Mouse (Mus musculus): ENCODE results near the gene Gm17416. TPM values are rescaled to one million over a fixed set of nuclear protein-coding genes. Genes with fewer than 3 reads are reported as not detected.

Gene Gm17416
- polyA plus RNA-seq, 1 experiment from 2014 or later, result not detected

DNA sequence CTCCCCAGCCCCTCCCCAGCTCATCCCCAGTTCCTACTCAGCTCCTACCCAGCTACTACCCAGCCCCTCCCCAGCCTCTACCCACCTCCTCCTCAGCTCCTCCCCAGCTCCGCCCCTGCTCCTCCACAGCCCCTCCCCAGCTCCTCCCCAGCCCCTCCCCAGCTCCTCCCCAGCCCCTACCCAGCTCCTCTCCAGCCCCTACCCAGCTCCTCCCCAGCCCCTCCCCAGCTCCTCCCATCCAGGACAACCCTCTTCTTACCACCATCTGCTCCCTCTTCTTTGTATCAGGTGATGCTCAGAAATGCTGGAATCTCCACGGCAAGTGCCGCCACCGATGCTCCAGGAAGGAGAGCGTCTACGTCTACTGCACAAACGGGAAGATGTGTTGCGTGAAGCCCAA lies 43.1 kb downstream of the Gm17416 start:
- WGBS, result 35% methylated on average over 8 of the region's 8 CpGs
- no peak for ATAC-seq (ENCODE audit: low FRiP score, low read depth)

GRCm38 (mm10) chr2:152615563-152615962 lies 46.4 kb downstream of the Gm17416 start:
- H3K9me3 ChIP-seq, result no peaks in the 10 kb centered on the region
- no peak overlapping the region for H3K9ac ChIP-seq (replicated peaks)
- no peak for ATAC-seq (ENCODE audit: low FRiP score, low read depth)
- H3K27me3 ChIP-seq, result no peaks in the 10 kb centered on the region
- 13% methylated on average over 7 of the region's 7 CpGs for WGBS
- no peak overlapping the region for H3K4me3 ChIP-seq
- H3K4me2 ChIP-seq (replicated peaks), result no peak overlapping the region
- no peaks in the 10 kb centered on the region for H3K36me3 ChIP-seq
- no peaks in the 10 kb centered on the region for H3K4me1 ChIP-seq
- H3K27ac ChIP-seq (replicated peaks), result no peak overlapping the region

More for the DNA sequence above, 43.1 kb downstream of the Gm17416 start:
- no peaks in the 10 kb centered on the region for H3K36me3 ChIP-seq
- no peak overlapping the region for H3K4me2 ChIP-seq (replicated peaks)
- H3K27me3 ChIP-seq, result no peaks in the 10 kb centered on the region
- H3K9ac ChIP-seq (replicated peaks), result no peak overlapping the region
- no peaks in the 10 kb centered on the region for H3K9me3 ChIP-seq
- no peaks in the 10 kb centered on the region for H3K4me1 ChIP-seq
- H3K4me3 ChIP-seq, result no peak overlapping the region
- H3K27ac ChIP-seq (replicated peaks), result no peak overlapping the region

DNA sequence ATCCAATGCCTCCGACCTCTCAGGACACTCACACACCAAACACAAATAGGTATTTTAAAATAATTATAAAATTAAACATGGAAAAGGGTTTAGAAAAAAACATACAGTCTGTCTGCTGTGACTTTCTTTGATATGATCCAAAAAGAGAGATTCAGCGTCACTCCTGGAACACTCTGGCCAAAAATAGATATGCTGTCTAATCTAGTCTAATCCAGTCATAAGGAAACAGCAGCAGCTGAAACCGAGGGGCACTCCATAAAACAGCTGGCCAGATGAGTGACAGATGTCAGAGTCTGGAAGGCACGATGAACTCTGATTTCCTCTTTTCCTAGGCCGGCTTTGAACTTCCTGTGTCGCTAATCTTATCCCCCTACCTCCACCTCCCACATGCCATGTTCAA lies 47.3 kb downstream of the Gm17416 start:
- ATAC-seq (ENCODE audit: low FRiP score, low read depth), result no peak
- 84% methylated on average over 6 of the region's 6 CpGs for WGBS

DNA sequence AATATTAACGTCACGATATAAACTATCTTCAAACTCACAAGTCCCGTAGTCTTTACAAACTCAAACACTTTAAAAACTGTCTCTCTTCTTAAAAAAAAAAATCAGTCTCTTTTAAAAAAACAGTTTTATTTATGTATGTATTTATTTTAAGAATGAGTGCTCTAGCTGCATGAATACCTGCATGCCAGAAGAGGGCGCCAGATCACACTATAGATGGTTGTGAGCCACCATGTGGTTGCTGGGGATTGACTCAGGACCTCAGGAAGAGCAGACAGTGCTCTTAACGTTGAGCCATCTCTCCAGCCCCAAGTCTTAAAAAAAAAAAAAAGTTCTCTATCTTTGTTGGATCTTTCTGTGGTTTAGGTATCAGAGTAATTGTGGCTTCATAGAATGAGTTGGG lies 48.2 kb downstream of the Gm17416 start:
- Histone ChIP-seq H3K36me3 (no peaks in the 10 kb centered on the region), H3K9me3 (no peaks in the 10 kb centered on the region), H3K4me3 (no peak overlapping the region), H3K27ac (replicated peaks) (no peak overlapping the region), H3K4me2 (replicated peaks) (no peak overlapping the region), H3K4me1 (no peaks in the 10 kb centered on the region), H3K9ac (replicated peaks) (no peak overlapping the region), H3K27me3 (no peaks in the 10 kb centered on the region)
- WGBS, result 57% methylated on average over 5 of the region's 5 CpGs
- no peak for ATAC-seq (ENCODE audit: low FRiP score, low read depth)

More for the DNA sequence above, 47.3 kb downstream of the Gm17416 start:
- Histone ChIP-seq H3K4me3 (no peak overlapping the region), H3K27ac (replicated peaks) (no peak overlapping the region), H3K36me3 (no peaks in the 10 kb centered on the region), H3K4me2 (replicated peaks) (no peak overlapping the region), H3K9me3 (no peaks in the 10 kb centered on the region), H3K4me1 (no peaks in the 10 kb centered on the region), H3K27me3 (no peaks in the 10 kb centered on the region), H3K9ac (replicated peaks) (no peak overlapping the region)

Other genes with a start within 250 kb of the Gm17416 start
- gene Rbck1, start 236.7 kb upstream of the Gm17416 start, polyA plus RNA-seq (2016; fragmentation: Nextera tagmentation; extraction: Ambion mirVana), result 91.4 and 96.6 TPM in 2 replicates
- gene Trib3, start 225.3 kb upstream of the Gm17416 start, polyA plus RNA-seq (2016; fragmentation: Nextera tagmentation; extraction: Ambion mirVana), result 2.1 and 2.5 TPM in 2 replicates
- 12.5 and 16.1 TPM in 2 replicates for gene Nrsn2, start 192.7 kb upstream of the Gm17416 start, polyA plus RNA-seq (2016; fragmentation: Nextera tagmentation; extraction: Ambion mirVana)
- gene Sox12, start 171.3 kb upstream of the Gm17416 start, polyA plus RNA-seq (2016; fragmentation: Nextera tagmentation; extraction: Ambion mirVana), result 15.6 and 18.7 TPM in 2 replicates
- 51.3 and 53.3 TPM in 2 replicates for gene Zcchc3, start 154.3 kb upstream of the Gm17416 start, polyA plus RNA-seq (2016; fragmentation: Nextera tagmentation; extraction: Ambion mirVana)
- 0.54 and 1.1 TPM in 2 replicates for gene 6820408C15Rik, start 153.8 kb upstream of the Gm17416 start, polyA plus RNA-seq (2016; fragmentation: Nextera tagmentation; extraction: Ambion mirVana)
- gene Defb23, start 104.7 kb upstream of the Gm17416 start, polyA plus RNA-seq (2016; fragmentation: Nextera tagmentation; extraction: Ambion mirVana), result not detected in 2 replicates
- not detected in 2 replicates for gene Defb20, start 92.3 kb upstream of the Gm17416 start, polyA plus RNA-seq (2016; fragmentation: Nextera tagmentation; extraction: Ambion mirVana)
- not detected in 2 replicates for gene Defb22, start 79.2 kb upstream of the Gm17416 start, polyA plus RNA-seq (2016; fragmentation: Nextera tagmentation; extraction: Ambion mirVana)
- gene Defb26, start 57.6 kb upstream of the Gm17416 start, polyA plus RNA-seq (2016; fragmentation: Nextera tagmentation; extraction: Ambion mirVana), result not detected in 2 replicates
- not detected in 2 replicates for gene Defb28, start 51.1 kb upstream of the Gm17416 start, polyA plus RNA-seq (2016; fragmentation: Nextera tagmentation; extraction: Ambion mirVana)
- gene Defb29, start 29.2 kb upstream of the Gm17416 start, polyA plus RNA-seq (2016; fragmentation: Nextera tagmentation; extraction: Ambion mirVana), result not detected in 2 replicates
- gene Defb21, start 3.4 kb downstream of the Gm17416 start, polyA plus RNA-seq (2016; fragmentation: Nextera tagmentation; extraction: Ambion mirVana), result not detected in 2 replicates
- not detected in 2 replicates for gene Defb19, start 11.0 kb downstream of the Gm17416 start, polyA plus RNA-seq (2016; fragmentation: Nextera tagmentation; extraction: Ambion mirVana)
- gene Defb45, start 30.1 kb downstream of the Gm17416 start, polyA plus RNA-seq (2016; fragmentation: Nextera tagmentation; extraction: Ambion mirVana), result not detected in 2 replicates
- not detected in 2 replicates for gene Defb36, start 35.0 kb downstream of the Gm17416 start, polyA plus RNA-seq (2016; fragmentation: Nextera tagmentation; extraction: Ambion mirVana)
- not detected in 2 replicates for gene Defb25, start 53.7 kb downstream of the Gm17416 start, polyA plus RNA-seq (2016; fragmentation: Nextera tagmentation; extraction: Ambion mirVana)
- gene Rem1, start 57.6 kb downstream of the Gm17416 start, polyA plus RNA-seq (2016; fragmentation: Nextera tagmentation; extraction: Ambion mirVana), result 0.31 TPM in 1 of 2 replicates, not detected in the other
- gene H13, start 100.1 kb downstream of the Gm17416 start, polyA plus RNA-seq (2016; fragmentation: Nextera tagmentation; extraction: Ambion mirVana), result 142 and 147 TPM in 2 replicates
- gene Mcts2, start 117.7 kb downstream of the Gm17416 start, polyA plus RNA-seq (2016; fragmentation: Nextera tagmentation; extraction: Ambion mirVana), result 38.4 and 39.6 TPM in 2 replicates
- 65.1 and 69.6 TPM in 2 replicates for gene Id1, start 166.9 kb downstream of the Gm17416 start, polyA plus RNA-seq (2016; fragmentation: Nextera tagmentation; extraction: Ambion mirVana)
- gene Cox4i2, start 184.8 kb downstream of the Gm17416 start, polyA plus RNA-seq (2016; fragmentation: Nextera tagmentation; extraction: Ambion mirVana), result 3.2 and 3.9 TPM in 2 replicates

Measured in midbrain, embryonic 12.5 days (tissue).